Mouse (Mus musculus): ENCODE results near the gene Kctd17. TPM values are rescaled to one million over a fixed set of nuclear protein-coding genes. Genes with fewer than 3 reads are reported as not detected.
A peak's percentile ranks its signal among the peaks of the same experiment; 100 is the strongest.

The Kctd17 gene
- polyA plus RNA-seq, 1 experiment from 2014 or later: 48.8 TPM

DNA sequence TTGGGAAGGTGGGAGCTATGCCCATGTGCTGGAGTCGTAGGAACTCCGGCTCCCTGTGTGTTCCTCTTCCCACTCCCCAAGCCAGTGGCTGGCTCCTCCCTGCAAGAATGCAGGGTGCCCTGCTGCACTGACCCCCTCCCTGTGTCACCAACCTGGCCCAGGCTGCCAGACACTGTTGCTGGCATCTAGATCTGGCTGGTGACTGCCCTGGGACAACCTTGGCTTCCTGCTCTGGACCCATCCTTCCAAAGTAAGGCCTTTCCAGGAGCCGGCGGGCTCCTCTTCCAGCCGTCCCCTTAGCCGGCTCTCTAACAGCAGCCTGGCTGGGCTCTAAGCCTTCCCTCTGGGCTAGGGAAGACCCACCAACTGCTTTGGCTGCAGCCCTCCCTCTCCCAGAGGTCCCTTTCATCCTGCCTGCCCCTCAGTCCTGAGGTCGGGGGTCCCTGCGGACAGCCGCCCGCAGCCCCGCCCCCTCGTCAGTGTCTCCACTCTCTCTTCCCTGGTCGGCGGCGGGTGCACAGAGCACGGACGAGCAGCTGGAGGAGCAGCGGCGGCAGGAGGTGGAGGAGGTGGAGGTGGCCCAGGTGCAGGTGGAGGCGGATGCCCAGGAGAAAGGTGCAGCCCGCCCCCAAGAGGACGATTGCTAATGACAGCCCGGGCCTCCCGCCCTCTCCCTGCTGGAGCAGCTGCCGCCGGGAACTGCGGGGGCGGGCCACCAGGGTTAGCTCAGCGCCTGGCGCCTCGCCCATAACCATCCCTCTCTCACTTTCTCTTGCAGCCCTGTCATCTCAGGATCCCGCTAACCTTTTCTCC is 8.2 kb downstream of the Kctd17 start:
- H3K9ac ChIP-seq (ENCODE audit: low read depth, low read length): peak overlapping the region; percentile 28; the same call in 1 of the 2 replicates
- peak overlapping the region; percentile 80; the same call in 1 of the 2 replicates for H3K27ac ChIP-seq (ENCODE audit: low read depth, low read length)
- no peaks in the 10 kb centered on the region for H3K27me3 ChIP-seq (ENCODE audit: control insufficient read depth, insufficient read depth, low read length)
- H3K36me3 ChIP-seq (ENCODE audit: control insufficient read depth, insufficient read depth, low read length): peaks cover 24% of the 10 kb centered on the region
- ATAC-seq (ENCODE audit: low FRiP score, low TSS enrichment): peak; percentile 68
- 5% methylated on average over 32 of the region's 32 CpGs for WGBS
- peak overlapping the region; percentile 56 for H3K4me2 ChIP-seq (replicated peaks; ENCODE audit: low read depth, low read length)
- no peaks in the 10 kb centered on the region for H3K9me3 ChIP-seq (ENCODE audit: control insufficient read depth, low read length)
- H3K4me3 ChIP-seq (ENCODE audit: low read length): peak overlapping the region; percentile 23
- H3K4me1 ChIP-seq (ENCODE audit: control insufficient read depth, insufficient read depth, low read length): peaks cover 29% of the 10 kb centered on the region

GRCm38 (mm10) chr15:78437237-78438017 is 9.1 kb downstream of the Kctd17 start:
- H3K9ac ChIP-seq (ENCODE audit: low read depth, low read length): peak overlapping the region; percentile 25; the same call in 1 of the 2 replicates
- 15% methylated on average over 22 of the region's 23 CpGs for WGBS
- H3K4me2 ChIP-seq (replicated peaks; ENCODE audit: low read depth, low read length): peak overlapping the region; percentile 56

DNA sequence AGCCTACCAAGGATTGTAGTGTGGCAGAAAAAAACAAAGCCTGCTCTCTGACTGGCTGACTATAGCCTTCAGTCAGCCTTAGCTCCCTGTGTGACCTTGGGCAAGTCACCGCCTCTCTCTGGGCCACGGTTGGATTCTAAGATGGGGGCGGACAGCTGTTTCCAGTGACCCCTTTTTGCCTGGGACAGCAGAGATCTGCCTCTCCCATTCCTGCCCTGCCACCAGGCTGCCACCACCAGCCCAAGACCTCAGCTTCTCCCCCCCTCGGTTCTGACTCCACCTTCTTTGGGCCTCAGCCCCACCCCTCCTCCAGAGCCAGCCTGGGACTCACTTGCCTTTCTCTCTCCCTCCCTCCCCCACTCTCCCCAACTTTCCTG is 9.6 kb downstream of the Kctd17 start:
- H3K9me3 ChIP-seq (ENCODE audit: control insufficient read depth, low read length): no peaks in the 10 kb centered on the region
- H3K27me3 ChIP-seq (ENCODE audit: control insufficient read depth, insufficient read depth, low read length): no peaks in the 10 kb centered on the region
- no peak overlapping the region for H3K4me2 ChIP-seq (replicated peaks; ENCODE audit: low read depth, low read length)
- H3K4me1 ChIP-seq (ENCODE audit: control insufficient read depth, insufficient read depth, low read length): peaks cover 29% of the 10 kb centered on the region
- WGBS: 40% methylated on average over 4 of the region's 4 CpGs
- H3K36me3 ChIP-seq (ENCODE audit: control insufficient read depth, insufficient read depth, low read length): peaks cover 17% of the 10 kb centered on the region
- ATAC-seq (ENCODE audit: low FRiP score, low TSS enrichment): no peak
- no peak overlapping the region for H3K27ac ChIP-seq (ENCODE audit: low read depth, low read length)
- no peak overlapping the region for H3K9ac ChIP-seq (ENCODE audit: low read depth, low read length)
- H3K4me3 ChIP-seq (ENCODE audit: low read length): no peak overlapping the region

More at GRCm38 (mm10) chr15:78437237-78438017, 9.1 kb downstream of the Kctd17 start:
- ATAC-seq (ENCODE audit: low FRiP score, low TSS enrichment): peak; percentile 36
- H3K9me3 ChIP-seq (ENCODE audit: control insufficient read depth, low read length): no peaks in the 10 kb centered on the region
- H3K36me3 ChIP-seq (ENCODE audit: control insufficient read depth, insufficient read depth, low read length): peaks cover 21% of the 10 kb centered on the region
- peak overlapping the region; percentile 80 for H3K27ac ChIP-seq (ENCODE audit: low read depth, low read length)
- no peaks in the 10 kb centered on the region for H3K27me3 ChIP-seq (ENCODE audit: control insufficient read depth, insufficient read depth, low read length)
- H3K4me1 ChIP-seq (ENCODE audit: control insufficient read depth, insufficient read depth, low read length): peaks cover 29% of the 10 kb centered on the region
- peak overlapping the region; percentile 23 for H3K4me3 ChIP-seq (ENCODE audit: low read length)

DNA sequence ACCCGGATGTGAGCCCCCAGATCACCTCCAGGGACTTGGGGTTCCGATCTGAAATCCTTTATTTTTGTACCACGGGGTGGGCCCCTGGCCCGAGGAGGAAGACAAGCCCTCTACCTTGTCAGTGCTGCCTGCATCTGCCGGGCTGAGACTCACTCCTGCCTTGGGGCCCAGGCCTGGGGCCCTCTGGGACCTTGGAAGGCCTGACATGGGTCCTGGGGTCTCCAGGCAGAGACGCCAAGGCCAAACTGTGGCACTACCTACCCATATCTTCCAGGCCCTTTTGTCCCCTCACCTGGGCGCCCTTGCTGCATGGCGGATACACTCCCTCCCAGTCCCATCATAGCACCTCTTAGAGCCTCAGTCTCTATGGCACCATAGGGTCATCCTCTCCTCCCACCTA is 10.1 kb downstream of the Kctd17 start:
- WGBS: 52% methylated on average over 8 of the region's 8 CpGs
- ATAC-seq (ENCODE audit: low FRiP score, low TSS enrichment): no peak
- H3K4me2 ChIP-seq (replicated peaks; ENCODE audit: low read depth, low read length): no peak overlapping the region

GRCm38 (mm10) chr15:78438973-78439372 is 10.6 kb downstream of the Kctd17 start:
- H3K9me3 ChIP-seq (ENCODE audit: control insufficient read depth, low read length): no peaks in the 10 kb centered on the region
- no peaks in the 10 kb centered on the region; the same call in 1 of the 2 replicates for H3K27me3 ChIP-seq (ENCODE audit: control insufficient read depth, insufficient read depth, low read length)
- H3K9ac ChIP-seq (ENCODE audit: low read depth, low read length): no peak overlapping the region
- no peak overlapping the region for H3K4me3 ChIP-seq (ENCODE audit: low read length)
- peaks cover 9% of the 10 kb centered on the region for H3K36me3 ChIP-seq (ENCODE audit: control insufficient read depth, insufficient read depth, low read length)
- WGBS: 68% methylated on average over 9 of the region's 9 CpGs
- ATAC-seq (ENCODE audit: low FRiP score, low TSS enrichment): no peak
- H3K4me2 ChIP-seq (replicated peaks; ENCODE audit: low read depth, low read length): no peak overlapping the region
- no peak overlapping the region for H3K27ac ChIP-seq (ENCODE audit: low read depth, low read length)
- H3K4me1 ChIP-seq (ENCODE audit: control insufficient read depth, insufficient read depth, low read length): peaks cover 29% of the 10 kb centered on the region

More for the DNA sequence above, 10.1 kb downstream of the Kctd17 start:
- Histone ChIP-seq H3K9me3 (ENCODE audit: control insufficient read depth, low read length) (no peaks in the 10 kb centered on the region), H3K36me3 (ENCODE audit: control insufficient read depth, insufficient read depth, low read length) (peaks cover 14% of the 10 kb centered on the region), H3K4me3 (ENCODE audit: low read length) (no peak overlapping the region), H3K9ac (ENCODE audit: low read depth, low read length) (no peak overlapping the region), H3K27me3 (ENCODE audit: control insufficient read depth, insufficient read depth, low read length) (no peaks in the 10 kb centered on the region; the same call in 1 of the 2 replicates), H3K27ac (ENCODE audit: low read depth, low read length) (no peak overlapping the region), H3K4me1 (ENCODE audit: control insufficient read depth, insufficient read depth, low read length) (peaks cover 29% of the 10 kb centered on the region)

DNA sequence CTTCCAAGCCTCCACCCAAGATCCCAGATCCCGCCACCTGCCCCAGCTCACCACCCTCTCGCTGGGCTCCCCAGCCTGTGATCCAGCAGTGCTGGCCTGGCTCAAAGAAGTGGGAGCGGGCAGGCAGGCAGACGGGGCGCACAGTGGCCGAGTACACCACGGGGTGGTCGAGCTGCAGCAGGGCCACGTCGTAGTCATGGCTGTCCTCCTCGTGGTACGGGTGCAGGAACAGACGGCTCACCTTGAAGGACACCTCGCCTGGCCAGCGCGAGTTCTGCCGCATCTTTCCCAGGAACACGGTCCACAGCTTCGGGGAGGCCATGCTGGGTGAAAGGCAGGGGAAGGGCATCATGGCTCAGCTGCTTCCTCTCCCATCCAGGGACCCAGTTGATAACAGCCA is 13.9 kb downstream of the Kctd17 start:
- no peaks in the 10 kb centered on the region for H3K36me3 ChIP-seq (ENCODE audit: control insufficient read depth, insufficient read depth, low read length)
- H3K4me3 ChIP-seq (ENCODE audit: low read length): no peak overlapping the region
- no peaks in the 10 kb centered on the region for H3K9me3 ChIP-seq (ENCODE audit: control insufficient read depth, low read length)
- peaks cover 8% of the 10 kb centered on the region for H3K4me1 ChIP-seq (ENCODE audit: control insufficient read depth, insufficient read depth, low read length)
- no peak overlapping the region for H3K4me2 ChIP-seq (replicated peaks; ENCODE audit: low read depth, low read length)
- H3K27ac ChIP-seq (ENCODE audit: low read depth, low read length): no peak overlapping the region
- H3K27me3 ChIP-seq (ENCODE audit: control insufficient read depth, insufficient read depth, low read length): no peaks in the 10 kb centered on the region; the same call in 1 of the 2 replicates
- no peak overlapping the region for H3K9ac ChIP-seq (ENCODE audit: low read depth, low read length)
- ATAC-seq (ENCODE audit: low FRiP score, low TSS enrichment): no peak
- 86% methylated on average over 19 of the region's 19 CpGs for WGBS

- 32% methylated on average over 6 of the region's 6 CpGs for WGBS
- no peak overlapping the region for H3K9ac ChIP-seq (ENCODE audit: low read depth, low read length)
- no peak overlapping the region for H3K4me2 ChIP-seq (replicated peaks; ENCODE audit: low read depth, low read length)
- no peaks in the 10 kb centered on the region; the same call in 1 of the 2 replicates for H3K4me1 ChIP-seq (ENCODE audit: control insufficient read depth, insufficient read depth, low read length)
- H3K27me3 ChIP-seq (ENCODE audit: control insufficient read depth, insufficient read depth, low read length): no peaks in the 10 kb centered on the region; the same call in 1 of the 2 replicates
- H3K9me3 ChIP-seq (ENCODE audit: control insufficient read depth, low read length): no peaks in the 10 kb centered on the region
- no peak for ATAC-seq (ENCODE audit: low FRiP score, low TSS enrichment)
- H3K4me3 ChIP-seq (ENCODE audit: low read length): no peak overlapping the region
- no peaks in the 10 kb centered on the region for H3K36me3 ChIP-seq (ENCODE audit: control insufficient read depth, insufficient read depth, low read length)
- no peak overlapping the region for H3K27ac ChIP-seq (ENCODE audit: low read depth, low read length)
Observed at GRCm38 (mm10) chr15:78443857-78444256, 15.5 kb downstream of the Kctd17 start.

GRCm38 (mm10) chr15:78447121-78447520 is 18.8 kb downstream of the Kctd17 start:
- Histone ChIP-seq H3K9ac (ENCODE audit: low read depth, low read length) (no peak overlapping the region), H3K4me1 (ENCODE audit: control insufficient read depth, insufficient read depth, low read length) (no peaks in the 10 kb centered on the region; the same call in 1 of the 2 replicates), H3K27ac (ENCODE audit: low read depth, low read length) (no peak overlapping the region), H3K36me3 (ENCODE audit: control insufficient read depth, insufficient read depth, low read length) (no peaks in the 10 kb centered on the region), H3K27me3 (ENCODE audit: control insufficient read depth, insufficient read depth, low read length) (no peaks in the 10 kb centered on the region; the same call in 1 of the 2 replicates), H3K4me3 (ENCODE audit: low read length) (no peak overlapping the region), H3K9me3 (ENCODE audit: control insufficient read depth, low read length) (no peaks in the 10 kb centered on the region), H3K4me2 (replicated peaks; ENCODE audit: low read depth, low read length) (no peak overlapping the region)
- ATAC-seq (ENCODE audit: low FRiP score, low TSS enrichment): no peak
- 50% methylated on average over 7 of the region's 7 CpGs for WGBS

Data from kidney, embryonic 14.5 days (tissue).